Comparison of ENCODE assay signal across 19 mouse cellular contexts in the genomic region with DNA sequence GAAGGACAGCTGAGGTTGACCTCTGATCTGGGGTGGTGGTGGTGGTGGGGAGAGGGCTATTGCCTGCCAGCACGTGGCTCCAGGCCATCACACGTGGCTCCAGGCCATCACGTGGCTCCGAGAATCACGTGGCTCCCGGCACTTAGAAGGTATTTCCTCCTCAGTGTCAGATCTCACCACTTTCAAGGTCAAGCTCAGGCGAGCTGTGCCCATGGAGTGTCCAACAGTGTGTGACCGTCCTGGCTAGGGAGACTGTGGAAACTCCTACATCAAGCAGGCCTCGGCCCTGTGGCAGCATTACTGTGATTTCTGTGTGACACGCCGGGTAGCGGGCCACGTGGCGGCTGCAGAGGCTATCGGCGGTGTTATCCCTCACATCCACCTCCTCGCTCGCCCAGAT.
DNase-seq lines count a peak whose midpoint lies in the region; ATAC-seq and TF ChIP-seq lines count a peak whose summit lies in the region.
"Had no signal": no experiment of that assay in that cellular context is flagged by ENCODE, and none has a peak within 500 bp of the region (broad histone marks: within the 10 kb centered on the region; RNA-seq: fewer than 3 reads in every experiment).

No protein-coding gene starts in this region.

- no peak for TF ChIP-seq POLR2A in kidney, adult 2 months (IDR thresholded peaks at IDR 0.05; ENCODE audit: low read depth, low read length)
- no peak for TF ChIP-seq POLR2A in testis, adult 2 months (IDR thresholded peaks at IDR 0.05; ENCODE audit: control insufficient read depth, low read depth, low read length)

- H3K4me2 ChIP-seq in stomach, postnatal 0 days (replicated peaks; ENCODE audit: low read depth), result no peak overlapping the region
- H3K4me2 ChIP-seq: embryonic facial prominence, embryonic 12.5 days; forebrain, embryonic 15.5 days; heart, embryonic 11.5 days; heart, embryonic 15.5 days; hindbrain, embryonic 14.5 days had no signal

- no peak for ATAC-seq in stomach, postnatal 0 days (ENCODE audit: low FRiP score, low TSS enrichment)
- ATAC-seq in granulocyte monocyte progenitor cell, adult 5-6 weeks (replicated peaks; ENCODE audit: poor library complexity, severe bottlenecking), result no peak
- ATAC-seq: forebrain, embryonic 15.5 days had no signal

- H3K27me3 ChIP-seq in kidney, adult 2 months (replicated peaks; ENCODE audit: control insufficient read depth, insufficient read depth, low read length), result no peaks in the 10 kb centered on the region
- H3K27me3 ChIP-seq in testis, adult 2 months (ENCODE audit: control insufficient read depth, insufficient read depth, low read length), result no peaks in the 10 kb centered on the region
- H3K27me3 ChIP-seq in stomach, postnatal 0 days (ENCODE audit: control insufficient read depth, insufficient read depth, low read length), result no peaks in the 10 kb centered on the region
- H3K27me3 ChIP-seq: embryonic facial prominence, embryonic 12.5 days; forebrain, embryonic 15.5 days had no signal

- no peak overlapping the region for H3K4me3 ChIP-seq in kidney, adult 2 months (ENCODE audit: insufficient read depth, low read depth, low read length)
- H3K4me3 ChIP-seq in testis, adult 2 months (ENCODE audit: control insufficient read depth, low read depth, low read length), result peak overlapping the region; percentile 32
- H3K4me3 ChIP-seq in stomach, postnatal 0 days (ENCODE audit: low read depth, low read length), result no peak overlapping the region
- H3K4me3 ChIP-seq: embryonic facial prominence, embryonic 12.5 days; forebrain, embryonic 15.5 days; heart, adult 2 months; heart, embryonic 15.5 days had no signal

- no peak overlapping the region for H3K9ac ChIP-seq in stomach, postnatal 0 days (ENCODE audit: low read length)
- H3K9ac ChIP-seq: embryonic facial prominence, embryonic 12.5 days; forebrain, embryonic 15.5 days; heart, embryonic 15.5 days; hindbrain, embryonic 14.5 days had no signal

- TF ChIP-seq EP300 in stomach, postnatal 0 days (optimal IDR thresholded peaks at IDR 0.05), result no peak

- H3K27ac ChIP-seq in kidney, adult 2 months (ENCODE audit: insufficient read depth, low read depth, low read length), result no peak overlapping the region
- no peak overlapping the region for H3K27ac ChIP-seq in testis, adult 2 months (ENCODE audit: control insufficient read depth, insufficient read depth, low read depth, low read length)
- no peak overlapping the region for H3K27ac ChIP-seq in stomach, postnatal 0 days (replicated peaks)
- H3K27ac ChIP-seq: embryonic facial prominence, embryonic 12.5 days; forebrain, embryonic 15.5 days; heart, adult 2 months; heart, embryonic 15.5 days; hindbrain, embryonic 14.5 days had no signal

- H3K4me1 ChIP-seq in kidney, adult 2 months (ENCODE audit: control insufficient read depth, insufficient read depth, low read length), result no peaks in the 10 kb centered on the region
- peaks cover 20% of the 10 kb centered on the region for H3K4me1 ChIP-seq in testis, adult 2 months (ENCODE audit: control insufficient read depth, insufficient read depth, low read length)
- no peaks in the 10 kb centered on the region for H3K4me1 ChIP-seq in stomach, postnatal 0 days (replicated peaks; ENCODE audit: control insufficient read depth, insufficient read depth)
- H3K4me1 ChIP-seq: embryonic facial prominence, embryonic 12.5 days; forebrain, embryonic 15.5 days; heart, embryonic 15.5 days had no signal

- WGBS in kidney, adult 2 months, result 77% methylated on average over 18 of the region's 18 CpGs
- 90% methylated on average over 18 of the region's 18 CpGs for WGBS in stomach, postnatal 0 days

- DNase-seq in kidney, adult 2 months, result peak; percentile 32
- DNase-seq in kidney, postnatal 10 days, result no peak
- no peak for DNase-seq in testis, postnatal 14 days (ENCODE audit: low spot score)
- DNase-seq in kidney, postnatal 14 days, result peak; percentile 5
- no peak for DNase-seq in stomach, postnatal 0 days (ENCODE audit: low spot score)
- DNase-seq: adrenal gland, postnatal 10 days; cerebellum, adult 11 months; cerebellum, adult 8-10 months; embryo, embryonic 11 days; gastrocnemius, postnatal 10 days; heart, adult 2 months; heart, postnatal 14 days had no signal

- TF ChIP-seq CTCF in kidney, adult 2 months (conservative IDR thresholded peaks at IDR 0.05; ENCODE audit: insufficient read depth, insufficient read length, low read depth, low read length), result no peak
- TF ChIP-seq CTCF in testis, adult 2 months (IDR thresholded peaks at IDR 0.05; ENCODE audit: control insufficient read depth, insufficient read depth, insufficient replicate concordance, low read depth, low read length), result no peak
- TF ChIP-seq CTCF in stomach, postnatal 0 days (IDR thresholded peaks at IDR 0.05; ENCODE audit: low read depth), result no peak

- H3K9me3 ChIP-seq in stomach, postnatal 0 days (ENCODE audit: control insufficient read depth, low read length), result no peaks in the 10 kb centered on the region
- H3K9me3 ChIP-seq: embryonic facial prominence, embryonic 12.5 days; forebrain, embryonic 15.5 days; heart, embryonic 15.5 days had no signal

- no peaks in the 10 kb centered on the region for H3K36me3 ChIP-seq in kidney, adult 2 months (ENCODE audit: control insufficient read depth, insufficient read depth, low read length)
- no peaks in the 10 kb centered on the region for H3K36me3 ChIP-seq in testis, adult 2 months (ENCODE audit: control insufficient read depth, insufficient read depth, low read length)
- H3K36me3 ChIP-seq in stomach, postnatal 0 days (ENCODE audit: control insufficient read depth, insufficient read depth, low read length), result no peaks in the 10 kb centered on the region
- H3K36me3 ChIP-seq: embryonic facial prominence, embryonic 12.5 days; forebrain, embryonic 15.5 days; heart, embryonic 15.5 days had no signal

Comparison
In these comparisons a context has a peak if more than half of its experiments do, and no peak if none do; other contexts are left out.
1. DNase-seq: peak in kidney, adult 2 months (single experiment) and kidney, postnatal 14 days (single experiment); none in kidney, postnatal 10 days (single experiment), testis, postnatal 14 days (single experiment) and stomach, postnatal 0 days (single experiment).